Mouse (Mus musculus): ENCODE results near the gene Stk33. TPM values are rescaled to one million over a fixed set of nuclear protein-coding genes. Genes with fewer than 3 reads are reported as not detected.

Stk33 gene
- polyA plus RNA-seq, 1 experiment = 1.3 TPM

GRCm38 (mm10) chr7:109231307-109231706, 207.6 kb downstream of the Stk33 start:
- no peak overlapping the region for H3K27ac ChIP-seq (ENCODE audit: insufficient read depth, low read length)
- no peaks in the 10 kb centered on the region for H3K4me1 ChIP-seq (ENCODE audit: control insufficient read depth, insufficient read depth, low read length)
- no peak overlapping the region for H3K4me3 ChIP-seq (ENCODE audit: insufficient read depth, low read length)
- no peak for TF ChIP-seq POLR2A (IDR thresholded peaks at IDR 0.05; ENCODE audit: extremely low read depth, insufficient read depth, low read length)
- no peak for TF ChIP-seq CTCF (IDR thresholded peaks at IDR 0.05; ENCODE audit: extremely low read depth, insufficient read depth, low read length)

GRCm38 (mm10) chr7:109230806-109231205, 208.1 kb downstream of the Stk33 start:
- Histone ChIP-seq H3K4me1 (ENCODE audit: control insufficient read depth, insufficient read depth, low read length) (no peaks in the 10 kb centered on the region), H3K4me3 (ENCODE audit: insufficient read depth, low read length) (no peak overlapping the region), H3K27ac (ENCODE audit: insufficient read depth, low read length) (no peak overlapping the region)
- TF ChIP-seq CTCF (IDR thresholded peaks at IDR 0.05; ENCODE audit: extremely low read depth, insufficient read depth, low read length) (peak; percentile 80), POLR2A (IDR thresholded peaks at IDR 0.05; ENCODE audit: extremely low read depth, insufficient read depth, low read length) (no peak)

Other genes starting within 250 kb of the Stk33 start
- gene Trim66, start 69.1 kb upstream of the Stk33 start, polyA plus RNA-seq (2012; rRNA removed) = 13.7 and 15.1 TPM in 2 replicates
- gene Rpl27a, start 80.1 kb upstream of the Stk33 start, polyA plus RNA-seq (2012; rRNA removed) = 325 and 368 TPM in 2 replicates